Mouse (Mus musculus): ENCODE results near the gene Gm20403. TPM values are rescaled to one million over a fixed set of nuclear protein-coding genes. Genes with fewer than 3 reads are reported as not detected.
A peak's percentile ranks its signal among the peaks of the same experiment; 100 is the strongest.

Gene Gm20403
- total and polyA plus RNA-seq, 3 experiments: not detected

- TF ChIP-seq CHD2 (IDR thresholded peaks at IDR 0.05; ENCODE audit: low read length) (no peak), BHLHE40 (IDR thresholded peaks at IDR 0.05; ENCODE audit: borderline replicate concordance, low read depth, low read length) (no peak), JUND (IDR thresholded peaks at IDR 0.05; ENCODE audit: low read depth, low read length) (no peak), USF2 (IDR thresholded peaks at IDR 0.05; ENCODE audit: borderline replicate concordance in 1 of 2, insufficient read depth in 1 of 2, low read depth in 1 of 2, low read length in 2 of 2) (no peak), MAFK (IDR thresholded peaks at IDR 0.05; ENCODE audit: borderline replicate concordance, low read depth, low read length) (no peak), ETS1 (IDR thresholded peaks at IDR 0.05; ENCODE audit: low read depth, low read length) (no peak; the same call in none of the 2 replicates), NRF1 (IDR thresholded peaks at IDR 0.05; ENCODE audit: insufficient read depth, low read depth, low read length, poor library complexity, severe bottlenecking) (no peak), MAX (IDR thresholded peaks at IDR 0.05; ENCODE audit: low read length) (peak; percentile 58; the same call in 1 of the 2 replicates)
Measured at GRCm38 (mm10) chr12:54994068-54994386, 7.7 kb upstream of the Gm20403 start (continued).

DNA sequence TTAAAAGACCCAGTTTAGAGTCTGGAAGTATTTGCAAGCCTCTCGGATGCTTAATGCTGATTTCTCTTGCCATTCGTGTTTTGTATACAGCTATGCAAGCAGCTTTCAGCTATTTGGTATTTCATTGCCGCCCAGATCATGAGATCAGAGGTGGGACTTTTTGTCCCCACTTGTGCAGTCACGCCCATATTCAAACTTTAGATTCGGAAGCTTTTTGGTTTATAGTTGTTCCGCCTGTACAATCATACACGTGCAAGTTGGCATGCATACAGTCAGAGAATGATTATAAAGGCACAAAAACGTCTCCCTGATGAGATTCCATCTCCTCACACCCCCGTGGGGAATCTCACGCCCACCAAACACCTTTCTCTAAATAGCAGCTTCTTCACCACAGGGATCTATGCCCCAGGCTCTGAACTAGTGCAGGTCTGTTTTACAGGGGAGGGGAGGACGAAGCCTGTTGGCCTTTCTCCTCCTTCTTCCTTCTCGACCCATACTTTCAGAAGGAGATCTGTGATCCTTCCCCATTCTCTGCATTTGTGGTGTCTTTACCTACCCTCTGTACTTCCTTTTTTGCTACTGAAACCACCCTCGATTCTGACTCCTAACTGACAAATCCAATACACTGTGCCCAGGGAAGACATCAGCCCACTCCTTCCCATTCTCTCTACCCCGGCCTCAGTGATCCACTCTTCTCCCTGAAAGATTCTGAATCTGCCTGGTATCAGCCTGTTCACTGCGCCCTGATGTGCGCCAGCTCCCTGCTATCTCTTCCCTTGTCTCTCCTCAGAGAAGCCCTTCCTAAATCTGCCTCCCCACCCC lies 7.1 kb upstream of the Gm20403 start:
- peaks cover 7 to 19% of the 10 kb centered on the region in 2 experiments for H3K4me1 ChIP-seq (ENCODE audit: control insufficient read depth in 1 of 2, insufficient read depth in 2 of 2, low read length in 2 of 2)
- H3K79me2 ChIP-seq (ENCODE audit: control insufficient read depth, insufficient read depth, low read length, poor library complexity): peaks cover 2% of the 10 kb centered on the region; the same call in 1 of the 2 replicates
- no peaks in the 10 kb centered on the region for H3K9me3 ChIP-seq (replicated peaks; ENCODE audit: insufficient read depth, low read length)
- H3K9ac ChIP-seq (ENCODE audit: control insufficient read depth, low read depth, low read length, poor library complexity, severe bottlenecking): peak overlapping the region; percentile 87
- no peaks in the 10 kb centered on the region for H3K27me3 ChIP-seq (ENCODE audit: control insufficient read depth in 1 of 2, insufficient read depth in 2 of 2, low read length in 2 of 2)
- H3K36me3 ChIP-seq (ENCODE audit: control insufficient read depth in 1 of 2, insufficient read depth in 2 of 2, low read length in 2 of 2): peaks cover 0 to 16% of the 10 kb centered on the region in 2 experiments; a peak in 2 of 4 replicates
- peak overlapping the region; percentile 95 for H3K27ac ChIP-seq (ENCODE audit: control insufficient read depth, low read depth, low read length)
- H3K4me3 ChIP-seq (ENCODE audit: control insufficient read depth in 1 of 2, insufficient read depth in 1 of 2, low read depth in 2 of 2, low read length in 2 of 2): peak overlapping the region; percentile 87 to 90
- DNase-seq (ENCODE audit: low read depth, low spot score): peak; percentile 83
- TF ChIP-seq ZMIZ1 (IDR thresholded peaks at IDR 0.05; ENCODE audit: low read depth, low read length) (no peak), MYC (IDR thresholded peaks at IDR 0.05; ENCODE audit: low read depth, low read length) (peak; percentile 88), KAT2A (conservative IDR thresholded peaks at IDR 0.05; ENCODE audit: low read depth, low read length) (no peak), HCFC1 (IDR thresholded peaks at IDR 0.05; ENCODE audit: low read depth, low read length) (no peak), GATA1 (IDR thresholded peaks at IDR 0.05; ENCODE audit: low read depth, low read length) (no peak), POLR2AphosphoS2 (IDR thresholded peaks at IDR 0.05; ENCODE audit: low read length) (peak; percentile 38; the same call in 1 of the 2 replicates), SIN3A (IDR thresholded peaks at IDR 0.05; ENCODE audit: low read length) (peak; percentile 56), BHLHE40 (IDR thresholded peaks at IDR 0.05; ENCODE audit: borderline replicate concordance, low read depth, low read length) (peak; percentile 92), TBP (IDR thresholded peaks at IDR 0.05; ENCODE audit: low read depth, low read length) (peak; percentile 66; the same call in 1 of the 2 replicates), ETS1 (IDR thresholded peaks at IDR 0.05; ENCODE audit: low read depth, low read length) (peak; percentile 62), UBTF (IDR thresholded peaks at IDR 0.05; ENCODE audit: borderline replicate concordance, insufficient read depth, low read depth, low read length) (no peak), ZKSCAN1 (IDR thresholded peaks at IDR 0.05; ENCODE audit: low read depth, low read length) (0 out of 2 replicates have a peak, but pooled peaks have one; percentile 36), USF1 (IDR thresholded peaks at IDR 0.05; ENCODE audit: low read depth, low read length) (no peak), POLR2A (IDR thresholded peaks at IDR 0.05; ENCODE audit: control insufficient read depth in 1 of 2, insufficient read depth in 1 of 2, low read depth in 1 of 2, low read length in 2 of 2, poor library complexity in 1 of 2) (peak; percentile 22 to 69; a peak in 3 of 4 replicates), CHD2 (IDR thresholded peaks at IDR 0.05; ENCODE audit: low read length) (no peak), TCF12 (IDR thresholded peaks at IDR 0.05; ENCODE audit: low read depth, low read length) (peak; percentile 17; the same call in 1 of the 2 replicates), POLR2AphosphoS5 (IDR thresholded peaks at IDR 0.05; ENCODE audit: borderline replicate concordance, low read depth, low read length) (no peak; the same call in 1 of the 2 replicates), E2F4 (IDR thresholded peaks at IDR 0.05; ENCODE audit: borderline replicate concordance, low read depth, low read length) (no peak), RAD21 (IDR thresholded peaks at IDR 0.05; ENCODE audit: low read depth, low read length) (no peak), ZNF384 (IDR thresholded peaks at IDR 0.05; ENCODE audit: low read depth, low read length) (no peak), JUND (IDR thresholded peaks at IDR 0.05; ENCODE audit: low read depth, low read length) (no peak), RCOR1 (IDR thresholded peaks at IDR 0.05; ENCODE audit: low read depth, low read length) (peak; percentile 7; the same call in 1 of the 2 replicates), MEF2A (IDR thresholded peaks at IDR 0.05; ENCODE audit: extremely low read depth, insufficient replicate concordance, low read depth, low read length, poor library complexity, severe bottlenecking) (no peak), CTCF (IDR thresholded peaks at IDR 0.05 in 2 of 3, conservative IDR thresholded peaks at IDR 0.05 in 1 of 3; ENCODE audit: control insufficient read depth in 1 of 3, insufficient read depth in 1 of 3, low read depth in 2 of 3, low read length in 3 of 3, poor library complexity in 1 of 3, severe bottlenecking in 1 of 3) (no peak), ELF1 (IDR thresholded peaks at IDR 0.05; ENCODE audit: low read depth, low read length) (no peak), SMC3 (IDR thresholded peaks at IDR 0.05; ENCODE audit: low read depth, low read length) (no peak), TAL1 (IDR thresholded peaks at IDR 0.05; ENCODE audit: low read length) (no peak), MXI1 (IDR thresholded peaks at IDR 0.05; ENCODE audit: low read depth, low read length) (peak; percentile 89)
